Mouse (Mus musculus) forebrain, embryonic 11.5 days (tissue): ENCODE results near the gene Slc25a3. TPM values are rescaled to one million over a fixed set of nuclear protein-coding genes. Genes with fewer than 3 reads are reported as not detected.

Source experiments
- ATAC-seq: fragments of 200-750 bp; cut with Nextera tagmentation; replicated peaks from 2 replicates; pipeline ENCODE4 v1.8.0; 2017; ENCODE audit warnings: moderate TSS enrichment; ENCODE audit not compliant: low FRiP score
- DNase-seq: peaks from one replicate; pipeline ENCODE4 v3.0.0-alpha.2; 2017; ENCODE audit warnings: low spot score
- H3K27ac ChIP-seq: fragments of 300-500 bp; sonication (generic); 2 replicates; pipeline ENCODE4 v1.5.1; 2014; ENCODE audit warnings: low read depth, low read length
- H3K27me3 ChIP-seq: fragments of 300-500 bp; sonication (generic); 2 replicates; pipeline ENCODE4 v1.6.1; 2014; ENCODE audit warnings: mild to moderate bottlenecking, low read length, mixed read lengths; ENCODE audit not compliant: control insufficient read depth, insufficient read depth
- H3K36me3 ChIP-seq: fragments of 300-500 bp; sonication (generic); 2 replicates; pipeline ENCODE4 v1.6.1; 2014; ENCODE audit warnings: mild to moderate bottlenecking, low read length, moderate library complexity, mixed read lengths; ENCODE audit not compliant: control insufficient read depth, insufficient read depth
- H3K4me1 ChIP-seq: fragments of 300-500 bp; sonication (generic); replicated peaks from 2 replicates; pipeline ENCODE4 v1.6.1; 2014; ENCODE audit warnings: low read length, mixed read lengths; ENCODE audit not compliant: control insufficient read depth, insufficient read depth
- H3K4me2 ChIP-seq: fragments of 300-500 bp; sonication (generic); 2 replicates; pipeline ENCODE4 v1.6.1; 2014; ENCODE audit warnings: low read depth, mild to moderate bottlenecking, low read length, moderate library complexity, mixed read lengths; ENCODE audit not compliant: severe bottlenecking
- H3K4me3 ChIP-seq: fragments of 300-500 bp; sonication (generic); 2 replicates; pipeline ENCODE4 v1.5.1; 2014; ENCODE audit warnings: low read depth, low read length
- H3K9ac ChIP-seq: fragments of 300-500 bp; sonication (generic); 2 replicates; pipeline ENCODE4 v1.6.1; 2014; ENCODE audit warnings: low read length
- H3K9me3 ChIP-seq: fragments of 300-500 bp; sonication (generic); 2 replicates; pipeline ENCODE4 v1.6.1; 2016; ENCODE audit warnings: low read length, mixed read lengths; ENCODE audit not compliant: control insufficient read depth
- WGBS: fragments of 180-500 bp; shearing (Covaris S2); extraction: QIAGEN DNeasy Blood & Tissue Kit; methylation state at CpG from one replicate; pipeline ENCODE4 v1.1.7; 2014; 5-methylcytosine and 5-hydroxymethylcytosine counted together
- polyA plus RNA-seq: library from polyadenylated mRNA; unstranded; fragments of >200 nt; fragmentation: Nextera tagmentation; extraction: Ambion mirVana; gene quantifications from 2 replicates; pipeline ENCODE4 v1.2.1, GENCODE M21; 2014

Slc25a3 gene
- polyA plus RNA-seq, 1 experiment from 2014 or later: 404 TPM

DNA sequence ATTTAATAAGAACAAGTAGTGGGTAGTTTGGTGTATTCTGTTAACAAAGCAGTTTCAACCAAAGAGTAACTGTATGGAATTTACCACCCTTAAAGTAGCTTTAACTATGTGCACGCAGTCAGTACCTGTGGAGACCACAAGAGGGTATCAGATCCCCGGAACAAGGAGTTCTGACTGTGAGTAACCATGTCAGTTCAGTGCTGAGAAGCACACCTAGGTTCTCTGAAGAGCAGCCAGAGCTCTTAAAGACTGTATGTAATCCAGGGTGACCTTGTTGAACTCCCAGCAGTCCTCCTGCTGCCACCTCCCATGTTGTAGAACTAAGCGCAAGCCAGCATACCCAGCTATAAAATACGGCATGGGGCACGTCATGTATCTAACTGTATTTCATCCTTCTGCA is 43.0 kb upstream of the Slc25a3 start:
- Histone ChIP-seq H3K36me3 (peaks cover 22% of the 10 kb centered on the region), H3K9ac (no peak overlapping the region), H3K9me3 (no peaks in the 10 kb centered on the region), H3K27ac (no peak overlapping the region), H3K4me1 (peaks cover 3% of the 10 kb centered on the region; the same call in 1 of the 2 replicates), H3K4me2 (peak overlapping the region; percentile 22; the same call in 1 of the 2 replicates), H3K27me3 (no peaks in the 10 kb centered on the region), H3K4me3 (0 out of 2 replicates have a peak overlapping the region, but pooled peaks have one; percentile 2)
- peak; percentile 64 for DNase-seq
- no peak for ATAC-seq
- WGBS: 71% methylated on average over 5 of the region's 5 CpGs

DNA sequence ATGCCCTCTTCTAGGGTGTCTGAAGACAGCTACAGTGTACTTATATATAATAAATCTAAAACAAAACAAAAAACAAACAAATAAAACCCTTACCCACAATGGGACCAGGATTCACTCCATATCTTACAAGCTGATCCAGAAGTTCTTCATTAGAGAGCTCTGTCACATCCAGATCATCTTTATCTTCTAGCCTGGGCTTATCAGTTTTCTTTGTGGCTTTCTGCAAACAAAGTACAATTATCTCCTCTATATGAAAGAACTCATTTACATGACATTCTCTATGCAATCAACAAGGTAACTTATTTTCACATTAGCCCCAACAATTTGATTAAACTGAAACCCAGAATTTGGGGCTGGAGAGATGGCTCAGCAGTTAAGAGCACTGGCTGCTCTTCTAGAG is 42.0 kb upstream of the Slc25a3 start:
- DNase-seq: no peak
- Histone ChIP-seq H3K36me3 (peaks cover 26% of the 10 kb centered on the region), H3K4me2 (no peak overlapping the region), H3K4me1 (peaks cover 3% of the 10 kb centered on the region; the same call in 1 of the 2 replicates), H3K27me3 (no peaks in the 10 kb centered on the region), H3K4me3 (no peak overlapping the region), H3K9me3 (no peaks in the 10 kb centered on the region), H3K9ac (no peak overlapping the region), H3K27ac (no peak overlapping the region)
- ATAC-seq: no peak

DNA sequence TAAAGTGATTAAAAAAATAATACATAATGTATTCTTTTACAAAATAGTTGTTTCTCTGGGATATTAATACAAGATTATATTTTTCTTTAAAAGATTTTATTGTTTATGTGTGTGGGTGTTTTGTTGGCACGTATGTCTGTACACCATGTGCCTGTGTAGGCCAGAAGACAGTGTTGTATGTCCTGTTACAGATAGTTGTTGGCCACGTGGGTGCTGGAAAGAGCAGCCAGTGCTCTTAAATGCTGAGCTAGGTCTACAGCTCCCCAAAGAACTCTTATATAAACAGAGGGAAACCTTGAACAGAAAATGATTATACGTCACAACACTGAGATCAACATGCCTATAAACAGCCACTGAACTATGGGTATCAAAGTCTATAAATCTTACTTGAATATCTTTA is 40.6 kb upstream of the Slc25a3 start:
- Histone ChIP-seq H3K4me2 (no peak overlapping the region), H3K4me3 (no peak overlapping the region), H3K36me3 (peaks cover 26% of the 10 kb centered on the region), H3K27ac (no peak overlapping the region), H3K27me3 (no peaks in the 10 kb centered on the region), H3K4me1 (peaks cover 3% of the 10 kb centered on the region; the same call in 1 of the 2 replicates), H3K9ac (no peak overlapping the region), H3K9me3 (no peaks in the 10 kb centered on the region)
- ATAC-seq: no peak
- 89% methylated on average over 3 of the region's 3 CpGs for WGBS
- no peak for DNase-seq

DNA sequence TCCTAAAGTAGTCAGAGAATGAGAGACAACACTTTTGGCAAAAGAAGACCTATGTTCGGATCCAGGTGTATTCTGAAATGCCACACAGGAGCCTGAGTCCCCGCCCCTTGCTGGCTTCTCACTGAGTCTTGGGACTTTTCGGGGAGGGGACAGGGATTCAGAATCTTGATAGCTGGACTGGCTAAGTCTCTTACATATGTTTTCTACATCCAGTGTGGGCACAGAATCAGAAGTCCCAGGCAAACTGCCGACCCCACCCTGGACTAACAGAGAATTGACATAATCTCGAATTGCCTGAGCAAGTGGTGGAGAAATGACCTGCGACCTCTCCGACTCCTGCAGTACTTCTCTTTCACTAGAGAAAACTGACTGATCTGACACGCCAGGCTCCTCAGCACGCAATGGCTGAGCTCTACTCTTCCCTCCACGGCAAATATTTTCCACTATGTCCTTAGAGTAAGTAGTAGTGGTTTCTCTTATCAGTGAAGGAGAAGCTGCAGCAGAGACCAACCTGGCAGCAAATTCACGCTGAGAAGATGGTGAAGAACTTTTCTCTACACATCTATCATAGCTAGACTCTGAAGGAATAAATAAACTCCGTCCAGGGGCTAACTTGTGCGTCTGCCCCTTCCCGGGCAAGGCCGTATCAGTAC is 38.8 kb upstream of the Slc25a3 start:
- DNase-seq: peak; percentile 41
- Histone ChIP-seq H3K9me3 (no peaks in the 10 kb centered on the region), H3K4me3 (no peak overlapping the region), H3K4me1 (0 out of 2 replicates have a peak, but pooled peaks cover 1% of the 10 kb centered on the region), H3K27ac (no peak overlapping the region), H3K4me2 (no peak overlapping the region), H3K36me3 (peaks cover 26% of the 10 kb centered on the region), H3K27me3 (no peaks in the 10 kb centered on the region), H3K9ac (no peak overlapping the region)
- no peak for ATAC-seq
- WGBS: 92% methylated on average over 15 of the region's 15 CpGs

DNA sequence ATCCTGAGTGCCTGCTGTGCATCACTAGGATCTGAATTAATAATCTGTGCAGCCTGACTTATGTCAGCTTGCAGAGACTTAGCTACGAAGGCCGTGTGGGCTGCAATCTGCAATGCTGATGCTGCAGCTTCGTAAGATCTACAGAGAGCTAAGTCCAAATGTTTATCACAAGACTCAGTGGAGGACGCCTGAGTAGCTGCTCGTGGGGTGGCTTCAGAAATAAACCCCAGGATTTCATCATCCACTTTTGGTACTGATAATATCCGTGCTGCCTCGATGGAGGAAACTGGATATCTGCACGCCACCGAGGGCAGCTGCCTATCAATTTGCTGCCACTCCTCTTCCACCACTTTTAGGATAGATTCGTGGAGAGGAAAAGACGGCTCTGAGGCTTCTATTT is 38.2 kb upstream of the Slc25a3 start:
- H3K27ac ChIP-seq: no peak overlapping the region
- ATAC-seq (no peak), DNase-seq (peak; percentile 29)
- no peak overlapping the region for H3K9ac ChIP-seq
- H3K4me3 ChIP-seq: no peak overlapping the region
- WGBS: 92% methylated on average over 11 of the region's 11 CpGs
- H3K4me1 ChIP-seq: 0 out of 2 replicates have a peak, but pooled peaks cover 1% of the 10 kb centered on the region
- H3K9me3 ChIP-seq: no peaks in the 10 kb centered on the region
- H3K4me2 ChIP-seq: no peak overlapping the region
- H3K36me3 ChIP-seq: peaks cover 26% of the 10 kb centered on the region
- no peaks in the 10 kb centered on the region for H3K27me3 ChIP-seq

DNA sequence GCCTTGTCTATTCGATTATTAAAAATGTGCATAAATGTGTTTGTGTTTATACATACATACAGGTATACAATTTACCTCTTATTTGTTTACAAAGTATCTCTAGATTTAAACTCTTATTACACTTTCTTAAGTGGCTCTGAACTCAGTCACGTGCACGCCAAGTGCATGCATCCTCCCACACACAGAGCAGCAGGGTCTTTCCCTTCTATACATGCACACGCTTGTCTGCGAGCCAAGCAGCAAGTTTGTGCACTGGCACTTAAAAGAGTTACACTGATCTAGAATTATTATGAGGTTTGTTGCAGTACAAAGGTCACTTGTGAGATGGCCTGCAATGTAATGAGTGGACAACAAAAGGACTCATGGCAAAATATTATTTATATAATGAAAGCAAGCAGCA is 37.1 kb upstream of the Slc25a3 start:
- no peak overlapping the region for H3K27ac ChIP-seq
- ATAC-seq: no peak
- no peak overlapping the region for H3K4me2 ChIP-seq
- peak; percentile 8 for DNase-seq
- 96% methylated on average over 5 of the region's 5 CpGs for WGBS
- H3K4me1 ChIP-seq: no peaks in the 10 kb centered on the region
- H3K9ac ChIP-seq: no peak overlapping the region
- H3K27me3 ChIP-seq: no peaks in the 10 kb centered on the region
- H3K9me3 ChIP-seq: no peaks in the 10 kb centered on the region
- H3K4me3 ChIP-seq: no peak overlapping the region
- H3K36me3 ChIP-seq: peaks cover 26% of the 10 kb centered on the region

DNA sequence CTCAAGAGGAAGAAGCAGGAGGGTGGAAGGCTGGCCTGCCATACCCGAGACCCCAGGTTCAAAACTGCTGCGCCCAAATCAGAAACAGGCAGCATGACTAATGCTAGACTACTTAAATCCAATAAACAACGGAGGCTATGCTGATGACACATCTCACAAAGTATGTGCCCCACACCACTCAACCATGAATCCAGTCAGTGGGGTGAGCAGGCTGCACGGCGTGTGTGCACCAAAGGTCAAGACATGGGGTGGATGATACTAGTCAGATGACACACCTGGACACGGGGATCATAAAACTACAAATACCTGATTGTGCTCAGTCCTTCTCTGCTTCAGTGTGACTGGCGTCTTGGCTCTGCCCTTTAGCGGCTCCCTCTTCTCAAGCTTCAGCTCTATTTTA is 34.6 kb upstream of the Slc25a3 start:
- Histone ChIP-seq H3K9ac (no peak overlapping the region), H3K27ac (no peak overlapping the region), H3K27me3 (no peaks in the 10 kb centered on the region), H3K4me3 (no peak overlapping the region), H3K36me3 (peaks cover 18% of the 10 kb centered on the region), H3K4me2 (no peak overlapping the region), H3K9me3 (no peaks in the 10 kb centered on the region), H3K4me1 (no peaks in the 10 kb centered on the region)
- ATAC-seq (no peak), DNase-seq (peak; percentile 44)
- 88% methylated on average over 8 of the region's 8 CpGs for WGBS

DNA sequence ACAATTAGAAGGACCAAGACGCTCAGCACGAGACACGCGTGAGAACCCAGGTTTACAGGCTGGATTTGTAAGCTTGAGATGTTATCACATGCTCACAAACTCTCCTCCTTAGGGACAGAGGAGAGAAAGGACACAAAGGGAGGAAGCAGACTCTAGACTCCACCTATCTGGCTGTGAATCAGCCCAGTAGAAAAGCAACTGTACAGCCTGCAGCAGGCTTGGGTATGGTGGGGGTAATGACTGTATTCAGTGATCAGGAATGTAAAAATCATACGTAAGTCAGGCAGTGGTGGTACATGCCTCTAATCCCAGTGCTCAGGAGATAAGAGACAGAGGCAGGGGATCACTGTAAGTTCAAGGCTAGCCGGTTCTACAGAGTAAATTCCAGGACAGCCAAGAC is 32.5 kb upstream of the Slc25a3 start:
- no peak overlapping the region for H3K9ac ChIP-seq
- no peaks in the 10 kb centered on the region for H3K27me3 ChIP-seq
- H3K4me1 ChIP-seq: no peaks in the 10 kb centered on the region
- no peak for ATAC-seq
- H3K36me3 ChIP-seq: no peaks in the 10 kb centered on the region; the same call in 1 of the 2 replicates
- H3K27ac ChIP-seq: no peak overlapping the region
- no peak overlapping the region for H3K4me2 ChIP-seq
- WGBS: 92% methylated on average over 6 of the region's 6 CpGs
- DNase-seq: peak; percentile 35
- H3K4me3 ChIP-seq: no peak overlapping the region
- no peaks in the 10 kb centered on the region for H3K9me3 ChIP-seq

DNA sequence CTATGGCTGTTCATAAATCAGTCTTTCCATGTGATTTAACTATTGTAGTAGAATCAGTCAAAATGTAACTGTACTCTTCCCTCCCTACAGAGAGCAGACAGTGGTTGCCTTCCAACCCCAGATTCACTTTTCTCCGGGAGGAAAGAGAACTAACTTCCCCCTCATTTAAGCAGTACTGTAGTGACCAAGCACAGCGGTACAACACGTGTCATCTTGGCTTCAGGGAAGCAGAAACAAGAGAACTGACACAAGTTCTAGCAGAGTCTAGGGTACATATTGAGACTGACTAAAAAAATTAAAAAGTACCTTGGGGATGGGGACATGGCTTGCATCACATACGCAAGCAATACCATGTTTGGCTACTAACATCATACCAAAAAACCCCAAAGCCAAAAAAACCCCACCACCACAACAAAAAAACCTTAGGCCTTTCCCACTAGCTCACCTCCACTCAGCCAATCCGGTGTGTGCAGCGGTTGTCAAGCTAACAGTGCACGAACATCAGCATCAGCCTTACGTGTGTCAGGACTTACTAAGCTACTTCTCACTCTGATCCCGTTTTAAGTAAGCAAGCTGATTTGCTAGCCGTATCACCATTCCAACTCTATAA is 30.1 kb upstream of the Slc25a3 start:
- DNase-seq (no peak), ATAC-seq (no peak)
- Histone ChIP-seq H3K4me1 (no peaks in the 10 kb centered on the region), H3K4me2 (no peak overlapping the region), H3K4me3 (no peak overlapping the region), H3K27ac (no peak overlapping the region), H3K27me3 (no peaks in the 10 kb centered on the region), H3K9ac (no peak overlapping the region), H3K9me3 (no peaks in the 10 kb centered on the region), H3K36me3 (peaks cover 9% of the 10 kb centered on the region; the same call in 1 of the 2 replicates)
- WGBS: 91% methylated on average over 10 of the region's 10 CpGs
